Mouse (Mus musculus) erythroblast, adult 5-6 weeks (primary cell): ENCODE data around the gene Gprc5a. TPM values are rescaled to one million over a fixed set of nuclear protein-coding genes. Genes with fewer than 3 reads are reported as not detected.

Experiments used
- ATAC-seq: replicated peaks from 2 replicates; pipeline ENCODE4 v1.8.0; 2016; ENCODE audit warnings: moderate number of reproducible peaks, mild to moderate bottlenecking, moderate TSS enrichment, inconsistent platforms; ENCODE audit not compliant: poor library complexity, low FRiP score, severe bottlenecking
- total RNA-seq, 2 experiments: library from RNA; stranded (forward) in 1 of 2; stranded (reverse) in 1 of 2; fragments of 150-400 nt in 1 of 2; fragments of 200-764, 138-1000 nt in 1 of 2; gene quantifications; 2 replicates each; pipeline versions ENCODE4 v1.2.3 to v1.2.4; 2015 to 2017; ENCODE audit warnings: low replicate concordance in 2 of 2

Gene Gprc5a
- total RNA-seq (2015; ENCODE audit: low replicate concordance) (not detected in 2 replicates), total RNA-seq (2017; ENCODE audit: low replicate concordance) (not detected in 2 replicates)

DNA sequence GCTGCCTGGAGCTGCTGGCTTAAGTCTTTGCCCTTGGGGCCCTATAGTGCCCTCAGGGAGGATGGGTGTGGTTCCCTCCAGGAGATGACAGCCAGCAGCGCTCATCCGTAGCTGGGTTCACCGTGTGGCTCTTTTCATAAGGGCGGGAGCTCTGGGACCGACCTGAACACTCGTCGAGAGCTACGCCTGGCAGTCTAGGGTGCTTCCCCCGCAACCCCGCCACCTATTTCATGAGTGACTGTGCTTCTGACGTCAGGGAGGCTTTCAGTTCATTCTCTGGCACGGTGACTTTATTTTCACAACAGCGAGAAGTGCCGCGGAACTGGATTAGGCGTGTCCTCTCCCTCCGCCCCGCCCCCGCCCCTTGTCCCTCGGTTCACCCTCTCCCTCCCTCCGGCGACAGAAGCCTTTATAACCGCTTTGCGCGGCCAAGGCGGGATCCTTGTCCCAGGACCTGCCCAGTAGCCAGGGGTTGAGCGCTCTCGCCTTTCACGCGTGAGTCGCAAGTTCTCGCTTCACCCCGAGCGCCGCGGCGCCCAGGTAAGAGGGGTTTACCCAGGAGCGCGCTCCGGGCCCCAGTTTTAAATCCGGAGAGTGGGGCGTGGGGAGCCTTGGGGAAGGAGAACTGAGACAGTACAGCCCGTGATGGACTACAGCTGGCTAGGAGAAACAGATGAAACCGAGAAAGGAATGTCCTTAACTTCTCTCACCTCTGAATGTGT, at the start of gene Gprc5a:
Gene Gprc5a (plus strand): TSS at position 416 of the 722 bp plus-strand sequence.
- peak; percentile 51; the same call in 1 of the 2 replicates for ATAC-seq

DNA sequence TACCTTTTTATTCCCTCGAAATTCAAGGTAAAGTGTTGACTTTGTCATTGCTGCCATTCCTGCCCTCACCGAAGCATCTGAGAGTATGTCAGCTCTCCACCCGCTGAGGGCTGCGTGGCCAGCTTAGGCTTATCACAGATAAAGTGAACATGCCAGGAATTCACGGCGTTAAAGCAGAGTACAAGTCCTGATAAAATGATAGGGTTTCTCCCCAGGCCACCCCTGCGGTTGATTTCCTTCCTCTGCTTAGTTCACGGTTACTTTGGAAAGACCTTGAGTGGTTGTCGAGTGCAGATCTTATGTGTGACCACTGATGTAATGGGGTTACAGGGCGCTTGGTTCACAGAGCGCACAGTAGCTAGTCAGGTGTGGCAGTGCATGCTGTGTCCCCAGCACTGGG, 48.2 kb upstream of the Gprc5a start:
- no peak for ATAC-seq

DNA sequence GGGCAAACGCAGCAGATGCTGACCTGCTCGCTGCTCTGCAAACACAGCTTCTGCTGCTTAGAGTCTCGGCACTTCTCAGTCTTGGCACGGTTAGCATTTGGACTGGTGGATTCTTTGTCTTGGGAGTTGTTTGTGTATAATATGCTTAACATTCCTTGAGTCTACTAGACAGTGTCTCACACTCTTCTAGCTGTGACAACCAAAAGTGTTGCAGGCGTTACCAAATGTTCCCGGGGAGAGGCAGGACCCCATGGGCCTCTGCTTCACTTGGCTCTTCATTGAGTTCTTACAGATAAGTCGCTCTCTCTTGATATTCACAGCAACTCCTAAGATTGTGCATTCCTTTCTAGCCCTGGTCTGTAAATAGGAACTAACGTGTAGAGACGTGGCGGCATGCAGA, 45.9 kb upstream of the Gprc5a start:
- no peak for ATAC-seq

GRCm38 (mm10) chr6:135021633-135022032, 43.8 kb upstream of the Gprc5a start:
- ATAC-seq = no peak

DNA sequence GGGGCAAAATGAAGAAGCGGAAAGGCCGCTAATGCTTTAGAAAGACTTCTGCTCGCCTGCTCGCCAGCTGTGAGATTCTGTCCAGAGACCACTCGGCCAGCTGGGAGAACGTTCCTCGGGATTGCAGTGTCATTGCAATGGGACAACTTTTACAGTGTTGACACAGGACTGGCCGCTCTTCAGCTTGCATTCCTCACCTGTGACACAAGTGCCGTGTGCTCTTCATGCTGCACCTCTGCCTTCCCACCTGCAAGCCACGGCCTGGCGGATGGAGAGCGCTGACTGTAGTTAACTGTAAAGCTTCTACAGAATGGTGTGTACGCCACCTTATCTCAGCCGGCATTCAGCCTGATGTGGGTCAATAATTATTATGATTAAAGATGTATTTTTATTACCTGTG, 42.1 kb upstream of the Gprc5a start:
- no peak for ATAC-seq

DNA sequence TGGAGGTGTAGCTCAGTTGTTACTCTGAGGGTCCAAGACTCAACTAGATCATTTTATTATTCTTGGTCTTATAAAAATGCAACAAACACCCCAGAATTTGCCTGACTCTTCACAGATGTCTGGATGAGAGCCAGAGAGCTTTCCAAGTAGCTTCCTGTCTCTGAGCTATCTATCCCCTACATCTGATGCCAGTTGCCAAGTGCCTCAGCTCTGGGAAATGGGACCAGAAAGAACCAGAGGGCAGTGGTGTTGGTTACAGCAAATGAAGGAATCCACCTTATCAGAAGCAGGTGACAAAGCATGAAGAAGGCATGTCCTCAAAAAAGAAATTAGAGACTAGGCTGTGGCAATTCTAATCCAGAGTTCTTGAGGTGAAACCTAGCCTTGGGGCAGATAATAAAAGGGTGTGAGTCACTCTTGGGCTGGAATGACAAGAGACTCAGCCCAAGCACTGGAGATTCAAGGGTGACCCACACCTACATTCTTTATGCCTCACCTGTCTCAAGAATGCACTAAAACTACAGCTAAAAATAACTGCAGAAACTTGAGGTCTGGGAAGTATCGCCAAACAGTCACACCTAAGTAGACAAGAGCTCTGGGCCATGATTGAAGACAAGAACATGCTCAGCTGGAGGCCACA, 40.5 kb upstream of the Gprc5a start:
- no peak for ATAC-seq

DNA sequence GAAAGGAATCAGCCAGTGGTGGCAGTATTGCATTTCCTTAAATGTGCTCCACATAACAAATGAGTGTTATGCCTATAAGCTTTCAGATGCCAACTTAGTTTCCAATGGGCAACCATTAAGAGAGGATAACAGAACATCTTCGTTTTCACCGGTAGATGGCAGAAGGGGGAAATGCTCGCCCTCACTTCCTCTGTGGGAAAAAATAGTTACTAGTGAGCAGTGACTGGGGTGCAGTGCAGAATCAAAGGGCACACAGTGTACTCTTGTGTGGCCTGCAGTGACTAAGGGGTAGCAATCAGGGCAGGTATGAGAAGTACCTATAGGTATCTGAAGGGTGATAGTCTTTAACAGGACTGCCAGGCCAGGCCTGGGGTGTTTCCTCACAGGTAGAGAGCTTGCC, 39.2 kb upstream of the Gprc5a start:
- ATAC-seq = peak; percentile 65

- ATAC-seq = no peak
These were observed 38.7 kb upstream of the Gprc5a start for GRCm38 (mm10) chr6:135026755-135027154.

- no peak for ATAC-seq
These were observed 36.2 kb upstream of the Gprc5a start for GRCm38 (mm10) chr6:135029246-135029645.

- ATAC-seq = no peak
These were observed 26.8 kb upstream of the Gprc5a start for GRCm38 (mm10) chr6:135038674-135039073.

GRCm38 (mm10) chr6:135040275-135040871, 25.1 kb upstream of the Gprc5a start:
- ATAC-seq = no peak

DNA sequence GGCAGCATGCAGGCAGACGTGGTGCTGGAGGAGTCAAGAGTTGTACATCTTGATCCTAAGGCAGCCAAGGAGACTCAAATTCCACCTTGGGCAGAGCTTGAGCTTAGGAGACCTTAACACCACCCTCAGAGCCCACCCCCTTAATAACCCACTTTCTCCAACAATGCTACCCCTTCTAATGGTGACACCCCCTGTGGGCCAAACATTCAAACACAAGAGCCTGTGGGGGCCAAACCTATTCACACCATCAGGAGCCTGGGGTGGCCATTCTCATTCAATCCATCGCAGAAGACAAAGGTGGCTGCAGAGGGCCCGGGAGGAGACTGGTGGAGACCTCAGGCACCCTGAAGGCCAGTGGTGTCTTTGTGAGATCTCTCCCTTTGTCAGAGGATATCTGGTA, 23.5 kb upstream of the Gprc5a start:
- no peak for ATAC-seq

GRCm38 (mm10) chr6:135047276-135047675, 18.2 kb upstream of the Gprc5a start:
- ATAC-seq = no peak

DNA sequence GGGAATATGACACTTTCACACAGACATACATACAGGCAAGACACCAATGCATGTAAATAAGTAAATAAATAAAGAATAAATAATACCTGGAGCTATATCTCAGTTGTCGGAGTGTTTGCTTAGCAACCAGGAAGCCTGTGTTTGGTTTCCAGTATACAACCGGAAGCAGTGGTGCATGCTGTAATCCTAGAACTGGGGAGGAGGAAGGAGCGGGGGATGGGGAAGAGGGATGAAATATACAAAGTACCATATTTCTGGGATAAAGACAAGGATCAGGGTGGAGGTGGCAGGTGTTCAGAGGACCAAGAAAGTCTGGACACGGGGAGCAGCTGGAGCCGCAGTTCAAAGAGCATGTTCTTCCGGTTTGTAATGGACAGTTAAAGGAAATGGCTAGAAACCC, 16.9 kb upstream of the Gprc5a start:
- ATAC-seq = no peak

GRCm38 (mm10) chr6:135048956-135049355, 16.5 kb upstream of the Gprc5a start:
- ATAC-seq = no peak

DNA sequence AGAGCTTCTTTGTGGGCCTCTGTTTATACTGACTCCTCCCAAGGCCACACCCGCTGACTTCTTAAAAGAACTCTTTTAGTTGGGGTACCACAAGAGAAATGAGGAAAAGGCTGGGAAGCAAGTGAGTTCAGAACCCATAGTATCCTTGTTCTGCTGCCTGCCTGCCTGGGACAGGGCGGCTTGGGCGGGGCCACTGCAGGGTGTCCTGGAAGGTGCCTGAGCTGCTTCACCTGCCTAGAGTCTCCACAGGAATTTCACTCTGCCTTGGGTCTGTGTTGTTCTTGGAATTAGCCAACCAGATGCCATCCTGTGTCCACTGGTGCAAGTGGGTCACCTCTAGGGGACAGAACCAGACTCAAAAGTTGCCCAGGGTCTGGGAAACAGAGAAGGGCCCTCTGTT, 11.7 kb upstream of the Gprc5a start:
- ATAC-seq = no peak

DNA sequence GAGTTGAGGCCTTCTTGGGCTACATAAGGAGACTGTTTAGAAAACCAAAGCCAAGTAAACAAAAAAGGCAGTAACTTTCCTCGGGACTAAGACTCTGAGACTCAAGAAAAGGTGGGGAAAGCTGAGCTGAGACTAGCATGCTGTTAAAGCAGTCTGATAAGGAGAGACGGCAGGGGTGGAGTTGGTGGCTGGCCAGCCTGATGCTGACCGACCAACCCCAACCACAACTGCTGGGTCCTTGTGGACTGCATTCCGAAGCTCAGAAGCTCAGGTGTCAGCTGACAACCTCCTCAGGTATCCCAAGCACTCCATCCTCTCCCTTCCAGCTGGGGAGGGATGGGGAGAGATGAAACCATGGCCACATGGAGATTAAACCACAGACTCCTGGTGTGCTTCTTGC, 9.6 kb upstream of the Gprc5a start:
- ATAC-seq = no peak

GRCm38 (mm10) chr6:135060728-135061127, 4.7 kb upstream of the Gprc5a start:
- ATAC-seq = no peak

DNA sequence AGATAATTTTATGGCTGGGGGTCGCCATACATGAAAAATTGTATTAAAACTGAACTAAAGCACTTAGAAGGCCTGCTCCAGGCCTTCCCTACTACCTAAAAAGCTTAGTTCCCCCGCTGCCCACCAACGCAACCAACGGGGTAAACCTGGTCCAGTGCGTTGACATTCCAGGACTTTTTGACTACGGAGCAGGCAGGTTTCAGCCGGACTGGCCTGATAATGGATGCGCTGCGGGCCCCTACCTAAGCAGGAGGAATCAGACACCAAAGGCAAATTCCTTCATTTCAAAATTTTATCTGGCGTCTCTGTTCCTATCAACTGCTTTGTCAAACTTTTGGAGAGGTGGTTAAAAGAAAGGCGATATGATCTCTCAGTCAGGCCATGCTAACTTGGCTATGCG, 830 bp upstream of the Gprc5a start:
- ATAC-seq = no peak

DNA sequence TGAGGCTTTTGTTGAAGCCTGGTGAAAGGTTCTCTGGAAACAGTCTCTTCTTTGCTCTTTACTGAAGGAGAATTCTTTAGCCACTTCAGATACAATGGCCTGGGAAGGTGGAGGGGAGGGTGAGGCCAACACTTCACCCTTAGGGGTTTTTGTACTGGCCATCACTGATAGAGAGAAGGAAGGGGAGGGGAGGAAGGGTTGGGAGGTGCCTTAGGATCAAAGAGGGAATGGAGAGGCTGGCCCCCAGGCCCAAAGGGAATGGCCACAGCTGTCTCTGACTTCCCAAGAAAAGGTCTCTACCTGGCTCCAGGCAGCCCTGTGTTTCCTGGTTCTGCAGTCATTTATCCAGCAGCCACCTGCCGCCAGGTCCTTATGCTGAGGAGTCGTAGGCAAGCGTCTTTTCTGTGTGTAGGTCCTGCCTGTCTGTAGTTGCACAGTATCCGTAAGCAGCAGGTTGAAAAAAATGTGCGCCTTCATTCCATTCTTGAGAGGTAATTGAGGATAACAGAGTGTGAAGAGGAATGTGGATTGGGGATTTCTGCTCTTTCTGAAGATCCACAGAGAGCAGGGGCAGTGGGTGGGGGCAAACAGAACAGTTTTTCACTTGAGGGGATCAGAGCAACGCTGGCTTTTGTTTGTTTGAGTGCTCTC, 1.5 kb downstream of the Gprc5a start:
- no peak for ATAC-seq

DNA sequence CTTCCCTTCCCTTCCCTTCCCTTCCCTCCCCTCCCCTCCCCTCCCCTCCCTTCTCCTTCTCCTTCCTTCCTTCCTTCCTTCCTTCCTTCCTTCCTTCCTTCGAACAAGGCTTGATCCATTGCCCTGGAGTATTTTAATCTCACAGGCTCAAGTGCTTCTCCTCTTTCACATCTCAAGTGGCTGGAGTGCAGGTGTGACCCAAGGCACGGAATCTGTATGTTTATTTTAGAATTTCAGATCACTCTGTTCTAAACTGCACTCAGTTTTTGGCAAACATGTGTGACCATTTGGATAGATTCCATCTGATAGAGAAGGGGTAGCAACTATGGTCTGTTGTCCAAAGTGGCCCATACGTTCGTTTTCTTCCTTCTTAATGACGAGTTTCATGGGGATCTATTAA, 2.8 kb downstream of the Gprc5a start:
- ATAC-seq = no peak
